Mouse (Mus musculus) liver, embryonic 14.5 days (tissue): ENCODE results near the gene Adgrl3. TPM values are rescaled to one million over a fixed set of nuclear protein-coding genes. Genes with fewer than 3 reads are reported as not detected.

Experiments
- ATAC-seq: fragments of 200-750 bp; cut with Nextera tagmentation; 2 replicates; pipeline ENCODE4 v1.8.0; 2017; ENCODE audit warnings: moderate number of reproducible peaks, mild to moderate bottlenecking, moderate library complexity; ENCODE audit not compliant: insufficient read depth
- DNase-seq, 3 experiments: peaks; one replicate each; pipeline ENCODE4 v3.0.0-alpha.2; 2012 to 2013; ENCODE audit warnings: low read depth in 3 of 3, low spot score in 3 of 3
- H3K27ac ChIP-seq: fragments of 300-500 bp; sonication (generic); 2 replicates; pipeline ENCODE4 v1.5.1; 2014; ENCODE audit warnings: moderate library complexity, mild to moderate bottlenecking, control low read depth, inconsistent platforms
- H3K27me3 ChIP-seq: fragments of 300-500 bp; sonication (generic); 2 replicates; pipeline ENCODE4 v1.6.1; 2014; ENCODE audit warnings: mild to moderate bottlenecking, low read length, moderate library complexity; ENCODE audit not compliant: control insufficient read depth, insufficient read depth
- H3K36me3 ChIP-seq: fragments of 300-500 bp; sonication (generic); replicated peaks from 2 replicates; pipeline ENCODE4 v1.6.1; 2014; ENCODE audit warnings: low read depth; ENCODE audit not compliant: control insufficient read depth, insufficient read depth
- H3K4me1 ChIP-seq, 2 experiments: fragments of 200-500 bp in 1 of 2; fragments of 300-500 bp in 1 of 2; sonication (generic) in 1 of 2; replicated peaks; 2 replicates each; pipeline ENCODE4 v1.6.1; 2012 to 2014; ENCODE audit warnings: antibody characterized with exemption in 1 of 2, inconsistent platforms in 1 of 2, low read length in 1 of 2; ENCODE audit not compliant: control insufficient read depth in 2 of 2, insufficient read depth in 2 of 2
- H3K4me2 ChIP-seq: fragments of 300-500 bp; sonication (generic); 2 replicates; pipeline ENCODE4 v1.6.1; 2014; ENCODE audit warnings: low read depth, mild to moderate bottlenecking, control low read depth, moderate library complexity
- H3K4me3 ChIP-seq, 2 experiments: fragments of 200-500 bp in 1 of 2; fragments of 300-500 bp in 1 of 2; sonication (generic) in 1 of 2; 2 replicates each; pipeline ENCODE4 v1.5.1; 2012 to 2014; ENCODE audit warnings: low read depth in 2 of 2, low read length in 2 of 2, mild to moderate bottlenecking in 2 of 2, control low read depth in 1 of 2, inconsistent platforms in 1 of 2, moderate library complexity in 1 of 2; ENCODE audit not compliant: insufficient read depth in 1 of 2
- H3K9ac ChIP-seq: fragments of 300-500 bp; sonication (generic); replicated peaks from 2 replicates; pipeline ENCODE4 v1.6.1; 2014; ENCODE audit warnings: mild to moderate bottlenecking, control low read depth, moderate library complexity
- H3K9me3 ChIP-seq: fragments of 300-500 bp; sonication (generic); 2 replicates; pipeline ENCODE4 v1.6.1; 2016; ENCODE audit warnings: low read length, mixed read lengths; ENCODE audit not compliant: control insufficient read depth
- CTCF ChIP-seq: IDR thresholded peaks from 2 replicates; pipeline ENCODE4 v1.5.1; 2016; ENCODE audit warnings: antibody characterized with exemption, low read depth, control low read depth
- EP300 ChIP-seq: IDR thresholded peaks from 2 replicates; pipeline ENCODE4 v1.6.1; 2016; ENCODE audit warnings: antibody characterized with exemption, low read depth
- WGBS: fragments of 180-500 bp; shearing (Covaris S2); extraction: QIAGEN DNeasy Blood & Tissue Kit; methylation state at CpG from one replicate; pipeline ENCODE4 v1.1.7; 2014; ENCODE audit not compliant: insufficient replicate concordance; 5-methylcytosine and 5-hydroxymethylcytosine counted together
- polyA plus RNA-seq, 2 experiments: library from polyadenylated mRNA; depleted of rRNA in 1 of 2; stranded (reverse) in 1 of 2; unstranded in 1 of 2; fragments of >200 nt; fragmentation: Nextera tagmentation in 1 of 2; extraction: Ambion mirVana in 1 of 2; gene quantifications; 2 replicates each; pipeline versions ENCODE4 v1.2.1 to v1.2.3; 2012 to 2014

Gene Adgrl3
- polyA plus RNA-seq, 2 experiments: 0.61 to 0.63 TPM

DNA sequence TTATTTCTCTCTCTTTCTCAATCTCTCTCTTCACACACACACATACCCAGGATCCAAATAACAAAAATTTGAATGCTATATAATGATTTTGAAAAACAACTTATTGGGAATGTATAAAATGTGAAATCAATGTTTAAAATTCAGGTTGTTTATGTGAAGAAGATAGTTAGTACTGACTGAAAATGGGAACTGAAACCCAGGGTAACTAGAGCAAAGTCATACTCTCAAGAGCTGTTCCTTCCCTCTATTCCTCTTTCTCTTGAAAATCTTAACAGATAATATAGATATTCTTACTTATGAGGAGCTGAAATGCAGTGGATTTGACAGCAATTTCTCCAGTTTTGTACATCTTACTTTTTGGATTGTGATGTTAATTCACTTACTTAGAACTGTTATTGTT lies 281.9 kb downstream of the Adgrl3 start:
- Histone ChIP-seq H3K4me3 (no peak overlapping the region), H3K4me2 (no peak overlapping the region), H3K4me1 (no peaks in the 10 kb centered on the region), H3K27me3 (no peaks in the 10 kb centered on the region), H3K36me3 (no peaks in the 10 kb centered on the region), H3K9me3 (no peaks in the 10 kb centered on the region), H3K9ac (no peak overlapping the region), H3K27ac (no peak overlapping the region)
- no peak for DNase-seq
- no peak for ATAC-seq
- no peak for TF ChIP-seq EP300

DNA sequence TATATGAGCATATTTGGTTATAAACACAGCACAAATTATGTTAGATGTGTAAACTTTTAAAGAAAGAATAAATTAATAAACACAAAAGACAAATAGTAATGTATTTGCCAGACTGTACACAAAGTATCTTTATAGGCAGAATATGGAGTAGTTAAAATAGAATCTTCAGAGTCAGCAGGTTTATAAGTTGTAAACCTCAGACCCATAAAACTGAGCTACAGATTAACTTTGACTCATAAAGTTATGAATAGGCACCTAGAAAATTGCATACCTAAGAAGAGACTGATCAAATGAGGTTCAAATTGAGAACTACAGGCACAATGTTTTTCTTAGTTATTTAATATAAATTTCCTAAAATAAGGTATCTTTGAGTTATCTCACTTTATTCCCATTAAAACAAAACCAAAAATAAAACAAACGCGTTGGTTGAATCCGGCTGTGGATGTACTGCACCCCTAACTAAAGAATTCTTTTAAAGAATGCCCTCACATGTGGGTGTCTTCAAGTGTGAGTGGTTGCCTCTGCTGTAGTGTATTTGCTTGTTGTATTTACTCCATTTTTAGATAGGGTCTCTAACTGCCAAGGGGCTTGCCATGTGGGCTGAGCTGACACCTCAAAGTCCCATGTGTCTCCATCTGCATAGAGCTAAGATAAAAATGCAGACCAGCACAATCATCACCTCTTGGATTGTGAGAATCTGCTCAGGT lies 297.6 kb downstream of the Adgrl3 start:
- WGBS: 68% methylated on average over 3 of the region's 3 CpGs
- Histone ChIP-seq H3K4me3 (no peak overlapping the region), H3K4me1 (no peaks in the 10 kb centered on the region), H3K4me2 (no peak overlapping the region), H3K9ac (no peak overlapping the region), H3K27me3 (no peaks in the 10 kb centered on the region), H3K27ac (no peak overlapping the region), H3K36me3 (no peaks in the 10 kb centered on the region), H3K9me3 (no peaks in the 10 kb centered on the region)
- TF ChIP-seq EP300 (no peak), CTCF (no peak)
- ATAC-seq (no peak), DNase-seq (no peak)

DNA sequence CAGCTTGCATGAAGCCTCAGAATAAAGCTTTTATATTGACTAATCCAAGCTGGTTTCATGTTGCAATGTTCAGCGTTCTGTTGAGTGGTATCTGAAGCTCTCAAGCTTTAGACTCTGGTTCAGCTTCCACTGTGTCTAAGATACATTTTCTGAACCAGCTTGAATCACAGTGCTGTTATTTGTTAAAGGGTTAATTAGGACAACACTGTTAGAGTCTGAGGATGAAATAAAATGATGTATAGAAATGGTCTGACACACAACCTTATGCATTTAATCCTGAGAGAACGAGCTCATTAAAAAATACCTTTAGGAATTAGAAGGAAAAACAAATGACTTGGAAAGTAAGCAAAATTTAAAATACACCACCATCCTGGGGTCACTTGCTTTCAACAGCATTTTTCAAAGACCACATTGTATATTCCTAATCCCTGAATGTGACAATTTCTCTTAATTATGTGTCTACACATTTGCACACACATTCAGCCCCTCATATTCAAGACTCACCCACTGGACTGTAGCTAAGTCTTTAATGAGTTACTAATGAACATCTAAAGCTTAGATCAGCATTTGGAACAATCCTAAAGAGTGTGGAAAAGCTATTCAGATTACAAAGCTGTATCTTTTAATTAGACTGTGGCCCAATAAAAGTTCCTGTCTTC lies 301.5 kb downstream of the Adgrl3 start:
- DNase-seq (no peak), ATAC-seq (no peak)
- Histone ChIP-seq H3K9me3 (no peaks in the 10 kb centered on the region), H3K36me3 (no peaks in the 10 kb centered on the region), H3K27ac (no peak overlapping the region), H3K4me1 (no peaks in the 10 kb centered on the region), H3K27me3 (no peaks in the 10 kb centered on the region), H3K9ac (no peak overlapping the region), H3K4me3 (no peak overlapping the region), H3K4me2 (no peak overlapping the region)
- TF ChIP-seq EP300 (no peak), CTCF (no peak)
- 62% methylated on average over 2 of the region's 2 CpGs for WGBS

DNA sequence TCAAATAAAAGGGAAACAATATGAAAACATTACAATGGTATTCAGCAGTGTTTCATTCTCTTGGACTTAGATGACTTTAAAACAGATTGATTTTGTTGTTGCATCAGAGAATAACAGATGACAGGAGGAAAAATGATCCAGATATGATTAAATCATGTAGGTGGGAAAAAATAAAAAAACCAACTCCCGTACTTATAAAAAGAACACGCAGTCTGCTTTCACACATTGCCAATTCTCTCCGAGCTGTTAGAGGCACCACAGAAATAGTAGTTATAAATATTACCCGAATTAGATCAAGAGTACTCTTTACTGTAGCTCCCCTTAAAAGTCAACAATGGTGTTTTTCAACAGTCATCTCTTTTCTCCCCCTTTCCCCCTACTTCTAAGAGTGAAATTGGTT lies 302.1 kb downstream of the Adgrl3 start:
- no peaks in the 10 kb centered on the region for H3K4me1 ChIP-seq
- DNase-seq: no peak
- no peaks in the 10 kb centered on the region for H3K36me3 ChIP-seq
- 75% methylated on average over 4 of the region's 4 CpGs for WGBS
- no peak overlapping the region for H3K4me3 ChIP-seq
- H3K27ac ChIP-seq: no peak overlapping the region
- H3K9me3 ChIP-seq: no peaks in the 10 kb centered on the region
- H3K27me3 ChIP-seq: no peaks in the 10 kb centered on the region
- ATAC-seq: no peak
- no peak for TF ChIP-seq EP300
- TF ChIP-seq CTCF: no peak
- H3K9ac ChIP-seq: no peak overlapping the region
- H3K4me2 ChIP-seq: no peak overlapping the region

DNA sequence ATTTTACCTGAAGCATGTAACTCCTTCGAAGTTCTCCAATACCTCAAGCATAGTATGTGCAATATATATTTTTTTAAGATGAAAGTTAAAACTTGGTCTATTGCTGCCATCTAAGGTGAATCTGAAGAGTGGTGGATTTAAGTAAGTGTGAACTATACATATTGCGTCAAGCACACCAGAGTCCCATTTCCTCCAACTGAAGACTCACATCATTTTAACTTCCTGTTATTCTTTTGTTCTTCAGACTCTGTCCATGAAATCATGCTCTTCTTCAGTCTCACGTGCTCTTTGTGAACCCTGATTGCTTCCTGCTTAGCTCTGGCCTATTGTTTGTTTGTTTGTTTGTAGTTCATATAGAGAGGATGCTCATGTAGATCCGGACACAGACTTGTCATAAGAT lies 307.0 kb downstream of the Adgrl3 start:
- 48% methylated on average over 4 of the region's 4 CpGs for WGBS
- H3K4me2 ChIP-seq: no peak overlapping the region
- no peak for ATAC-seq
- H3K4me3 ChIP-seq: no peak overlapping the region
- H3K9me3 ChIP-seq: no peaks in the 10 kb centered on the region
- DNase-seq: no peak
- H3K9ac ChIP-seq: no peak overlapping the region
- H3K27ac ChIP-seq: no peak overlapping the region
- H3K36me3 ChIP-seq: no peaks in the 10 kb centered on the region
- no peaks in the 10 kb centered on the region for H3K4me1 ChIP-seq
- no peaks in the 10 kb centered on the region for H3K27me3 ChIP-seq
- no peak for TF ChIP-seq CTCF
- no peak for TF ChIP-seq EP300
